Mouse (Mus musculus) layer of hippocampus, postnatal 10 days (tissue): ENCODE measurements around the gene Prpf31. TPM values are rescaled to one million over a fixed set of nuclear protein-coding genes. Genes with fewer than 3 reads are reported as not detected.

Source experiments
- DNase-seq, 2 experiments: peaks; one replicate each; pipeline ENCODE4 v3.0.0; 2021; ENCODE audit warnings: low spot score in 2 of 2
- total RNA-seq, 2 experiments: library from RNA; stranded (reverse); gene quantifications; 2 replicates each; pipeline ENCODE4 v1.2.3; 2021

The Prpf31 gene
- total RNA-seq, 2 experiments from 2014 or later, result 59.7 to 59.9 TPM

DNA sequence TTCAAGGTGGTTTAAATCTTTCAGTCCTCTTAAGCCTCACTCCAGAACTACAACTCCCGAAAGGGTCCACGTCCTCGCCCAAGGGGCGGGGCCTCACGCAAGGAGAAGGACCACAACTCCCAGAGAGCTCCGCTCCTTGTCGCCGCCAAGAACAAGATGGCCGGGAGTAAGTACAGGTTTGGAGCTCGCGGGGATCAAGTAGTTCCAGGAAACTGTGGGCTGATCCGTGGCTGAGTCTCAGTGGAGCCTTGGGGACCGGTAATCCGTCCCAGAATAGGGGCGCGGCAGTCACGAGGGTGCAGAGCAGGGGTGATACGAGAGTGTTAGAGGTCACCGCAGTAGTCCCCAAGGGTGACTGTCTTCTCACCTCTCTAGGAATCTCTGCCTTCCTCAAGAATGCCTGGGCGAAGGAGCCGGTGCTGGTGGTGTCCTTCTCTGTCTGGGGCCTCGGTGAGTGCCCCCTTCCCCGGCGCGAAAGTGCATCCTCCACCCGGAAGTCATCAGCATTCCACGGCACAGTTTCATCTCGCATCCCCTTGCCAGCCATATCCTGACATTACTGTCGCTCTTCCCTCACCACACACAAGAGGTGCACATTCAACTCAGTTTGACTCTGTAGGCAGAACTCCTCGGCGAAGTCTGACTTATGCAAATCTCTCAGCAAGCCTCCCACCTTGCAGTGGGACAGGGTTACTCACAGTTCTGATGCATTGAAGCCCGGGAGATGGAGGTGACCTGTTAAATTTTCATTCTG, 12.4 kb upstream of the Prpf31 start, which contains the start of gene Ndufa3:
Gene Ndufa3 (plus strand): TSS at position 132 of the 754 bp plus-strand sequence.
- peak; percentile 83 to 87 for DNase-seq

DNA sequence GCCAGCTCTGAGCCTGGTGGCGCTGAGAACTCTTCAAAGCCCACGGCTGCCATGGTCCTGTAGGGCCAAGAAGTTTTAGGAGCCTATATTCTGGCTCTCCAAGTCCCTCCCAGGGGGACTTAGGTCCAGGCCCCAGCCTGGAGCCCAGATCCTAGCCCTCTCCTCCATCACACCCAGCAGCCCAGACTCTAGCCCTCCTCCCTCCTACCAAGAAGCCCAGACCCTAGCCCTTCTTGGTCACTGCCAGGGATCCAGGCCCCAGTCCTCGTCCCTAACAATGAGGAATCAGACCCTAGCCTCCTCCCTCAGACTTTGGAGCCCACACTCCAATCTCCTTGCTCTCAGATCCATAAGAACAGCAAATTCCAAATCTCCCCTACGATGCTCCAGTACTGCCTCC, 755 bp upstream of the Prpf31 start:
- no peak for DNase-seq

GRCm38 (mm10) chr7:3630478-3630815, 662 bp downstream of the Prpf31 start:
- no peak for DNase-seq

GRCm38 (mm10) chr7:3643412-3643811, 13.6 kb downstream of the Prpf31 start:
- no peak for DNase-seq

DNA sequence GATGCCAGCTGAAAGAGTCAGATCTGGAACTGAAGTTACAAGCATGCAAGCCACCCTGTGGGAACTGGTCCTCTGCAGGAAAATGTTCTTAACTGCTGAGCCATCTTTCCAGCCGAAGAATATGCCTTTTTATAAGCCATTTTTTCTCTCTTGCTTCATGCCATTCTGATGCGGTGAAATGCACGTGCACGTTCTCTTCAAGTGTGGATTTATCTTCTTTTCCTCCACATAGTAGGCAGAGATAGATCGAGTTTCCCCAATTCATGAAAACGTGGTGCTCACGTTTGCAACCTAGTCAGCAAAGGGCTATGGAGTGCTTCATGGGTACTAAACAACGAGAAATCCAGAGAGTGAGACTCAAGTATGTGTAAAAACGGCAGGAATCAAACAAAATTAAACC, 14.1 kb downstream of the Prpf31 start:
- DNase-seq, result no peak

- no peak for DNase-seq
Observed at GRCm38 (mm10) chr7:3644348-3644671, 14.5 kb downstream of the Prpf31 start.

- DNase-seq, result peak; percentile 96 to 97
Observed at GRCm38 (mm10) chr7:3644672-3645487, 15.1 kb downstream of the Prpf31 start, which contains the start of gene Cnot3. Gene Cnot3 (plus strand): TSS chr7:3645268.

DNA sequence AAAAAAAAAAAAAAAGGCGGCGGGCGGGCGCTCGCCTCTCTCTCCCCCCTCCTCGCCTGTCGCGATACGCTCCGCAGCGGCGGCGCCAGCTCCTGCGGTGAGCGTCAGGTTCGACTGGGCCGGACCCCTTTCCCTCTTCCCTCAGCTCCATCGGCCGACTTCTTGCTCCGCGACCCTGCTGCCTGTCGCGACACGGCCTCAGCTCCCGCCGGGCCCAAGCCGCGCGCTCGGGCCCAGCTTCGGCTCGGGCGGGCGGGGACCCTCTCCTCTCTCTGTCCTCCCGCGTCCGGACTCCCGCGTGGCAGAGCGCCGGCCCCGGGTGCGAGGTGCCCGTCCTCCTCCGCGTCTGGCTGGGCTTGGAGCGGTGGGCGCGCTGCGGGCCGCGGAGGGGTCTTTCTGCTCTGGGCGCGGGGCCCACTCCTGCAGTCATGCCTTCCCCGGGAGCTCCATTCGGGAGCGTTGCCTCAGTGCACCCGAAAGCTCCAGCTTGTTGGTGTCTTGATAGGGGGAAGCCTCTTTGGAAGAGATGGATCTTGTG, 15.8 kb downstream of the Prpf31 start:
- DNase-seq, result no peak

GRCm38 (mm10) chr7:3646188-3646587, 16.4 kb downstream of the Prpf31 start:
- no peak for DNase-seq

DNA sequence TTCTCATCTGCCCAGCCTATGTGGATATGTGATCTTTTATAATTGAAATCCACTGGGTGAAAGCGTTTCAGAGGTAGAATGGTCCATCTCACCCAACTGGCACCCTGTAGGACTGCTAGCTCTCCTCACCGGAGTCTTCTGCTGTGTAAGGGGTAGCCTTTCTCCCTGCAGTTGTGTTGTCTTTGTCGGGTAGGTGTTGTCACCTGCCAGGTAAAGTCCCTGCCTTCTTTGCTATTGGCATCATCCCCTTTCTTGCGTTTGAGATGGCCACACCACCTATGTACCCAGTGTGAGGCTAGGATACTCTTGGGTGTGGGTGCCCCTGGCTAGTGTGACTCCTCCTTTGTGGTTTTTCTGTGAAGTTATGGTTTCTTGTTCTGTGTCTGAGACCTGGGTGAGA, 16.9 kb downstream of the Prpf31 start:
- DNase-seq, result no peak

DNA sequence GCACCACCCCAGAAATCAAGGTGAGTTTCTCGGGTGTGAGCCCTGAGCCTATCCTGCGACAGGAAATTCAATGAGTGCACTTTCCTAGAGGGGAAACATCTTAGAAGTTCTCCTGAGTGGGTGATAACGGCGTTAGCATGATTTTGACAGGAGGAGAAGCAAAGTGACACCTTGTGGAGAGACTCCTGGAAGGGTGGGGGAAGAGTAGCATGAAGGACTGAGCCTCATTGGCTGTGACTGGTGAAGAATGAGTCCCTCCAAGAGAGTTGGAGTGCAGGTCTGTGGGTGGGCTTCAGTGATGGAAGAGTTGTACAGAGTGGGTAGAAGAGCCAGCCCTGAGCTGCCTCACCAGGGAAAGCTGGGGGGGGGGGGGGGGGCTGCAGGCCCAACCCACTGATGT, 27.2 kb downstream of the Prpf31 start:
- DNase-seq, result no peak

DNA sequence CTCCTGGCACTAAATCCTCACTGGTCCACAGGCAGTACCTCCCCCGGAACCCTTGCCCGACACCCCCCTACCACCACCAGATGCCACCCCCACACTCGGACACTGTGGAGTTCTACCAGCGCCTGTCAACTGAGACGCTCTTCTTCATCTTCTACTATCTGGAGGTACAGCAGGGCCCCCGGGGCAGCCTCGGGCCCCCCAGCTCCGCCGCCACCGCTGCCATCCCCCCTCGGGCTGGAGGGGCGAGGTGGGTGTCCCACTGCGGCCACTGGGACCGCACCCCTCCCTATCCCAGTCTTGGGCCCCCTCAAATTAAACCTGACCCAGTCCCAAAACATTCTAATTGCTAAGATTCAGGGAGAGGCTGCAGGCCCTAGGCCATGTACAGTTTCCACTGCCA, 28.8 kb downstream of the Prpf31 start:
- DNase-seq, result no peak

DNA sequence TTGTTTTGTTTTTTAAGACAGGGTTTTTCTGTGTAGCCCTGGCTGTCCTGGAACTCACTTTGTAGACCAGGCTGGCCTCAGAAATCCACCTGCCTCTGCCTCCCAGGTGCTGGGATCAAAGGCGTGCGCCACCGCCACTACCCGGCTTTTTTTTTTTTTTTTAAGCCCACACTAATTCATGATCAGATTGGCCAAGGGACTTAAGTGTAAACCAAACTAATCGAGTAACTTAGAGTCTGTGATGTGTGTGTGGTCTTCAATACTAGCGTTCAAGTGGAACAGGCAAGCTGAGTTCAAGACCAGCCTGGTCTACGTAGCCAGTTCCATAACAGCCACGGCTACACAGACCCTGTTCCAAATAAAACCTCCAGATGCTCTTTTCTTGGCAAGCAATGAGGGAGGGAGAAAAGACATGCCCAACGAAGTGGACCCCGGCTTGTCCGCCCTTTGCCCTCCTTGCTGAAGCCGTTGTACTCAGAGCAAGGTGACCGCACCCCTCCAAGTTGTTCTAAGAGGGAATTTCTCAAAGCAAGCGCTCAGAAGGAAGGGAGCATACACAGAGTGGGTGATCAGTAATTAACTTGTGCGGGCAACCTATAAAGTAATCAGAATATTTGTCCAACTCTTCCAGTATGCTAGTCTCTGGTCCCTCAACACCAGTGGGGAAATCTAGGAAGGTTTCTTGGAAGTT, 34.9 kb downstream of the Prpf31 start:
- no peak for DNase-seq

DNA sequence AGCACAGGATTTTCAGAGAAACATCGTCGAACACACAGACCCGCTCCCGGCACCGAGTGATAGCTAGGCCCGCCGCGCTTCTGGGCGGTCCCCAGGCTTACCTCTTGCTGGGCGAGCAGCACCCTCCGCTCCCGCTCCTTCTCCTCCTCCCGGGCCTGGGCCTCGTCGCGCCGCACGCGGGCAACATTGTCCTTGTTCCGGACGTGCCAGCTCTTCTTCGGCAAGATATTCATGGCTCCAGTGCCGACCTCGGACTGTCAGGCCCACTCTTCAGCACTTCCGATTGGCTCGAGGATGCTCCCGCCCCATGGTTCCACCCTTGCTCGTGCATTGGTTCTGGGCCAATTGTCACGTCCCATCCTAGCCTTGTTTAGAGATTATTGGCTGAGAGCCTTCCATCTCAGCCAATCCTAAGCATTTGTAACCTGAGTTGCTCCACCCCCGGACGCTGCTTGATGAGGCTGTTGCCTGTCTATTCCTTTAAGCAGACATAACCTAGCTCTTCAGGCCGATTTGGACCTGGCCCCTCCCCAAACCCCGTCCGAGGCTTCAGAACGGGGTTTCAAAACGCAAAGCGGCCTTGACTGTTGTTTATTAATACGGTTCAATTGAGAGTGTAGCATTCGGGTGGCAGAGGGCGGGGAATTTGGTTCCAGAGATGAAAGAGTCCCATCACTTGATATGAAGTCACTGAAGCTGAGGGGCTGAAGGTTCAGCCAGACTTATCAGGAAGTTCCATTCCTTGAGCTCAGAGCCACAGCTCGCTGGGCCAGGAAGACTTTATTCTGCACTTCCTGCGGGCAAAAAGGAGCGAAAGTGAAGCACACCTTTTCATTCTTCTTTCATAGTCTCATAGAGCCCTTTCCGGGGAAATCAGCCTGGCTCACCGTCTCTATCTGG, 35.7 kb downstream of the Prpf31 start, which contains the start of gene Leng1:
Gene Leng1 (minus strand): TSS at position 626 of the 900 bp plus-strand sequence.
- peak; percentile 93 to 95 for DNase-seq

GRCm38 (mm10) chr7:3666921-3667391, 37.2 kb downstream of the Prpf31 start:
- no peak for DNase-seq

- peak; percentile 89 to 90 for DNase-seq
Observed at GRCm38 (mm10) chr7:3674507-3675227, 44.9 kb downstream of the Prpf31 start.

DNA sequence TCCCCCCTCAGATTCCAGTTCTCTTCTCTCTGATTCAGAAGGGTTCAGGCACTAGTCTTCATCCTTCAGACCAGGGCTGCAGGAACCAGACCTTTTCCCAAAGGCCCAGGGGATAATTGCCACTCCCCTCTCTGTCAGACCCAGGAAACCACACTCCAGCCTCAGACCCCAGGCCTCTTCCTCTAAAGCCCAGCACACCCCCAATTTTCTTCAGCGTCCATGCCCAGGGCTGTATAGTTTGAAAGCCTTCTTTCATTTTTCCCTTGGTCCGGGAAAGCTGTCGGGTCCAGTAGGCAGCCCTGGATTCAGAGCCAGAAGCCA, 45.4 kb downstream of the Prpf31 start:
- DNase-seq, result no peak

GRCm38 (mm10) chr7:3676371-3676770, 46.6 kb downstream of the Prpf31 start:
- no peak for DNase-seq

- no peak for DNase-seq
Observed at GRCm38 (mm10) chr7:3677342-3677741, 47.6 kb downstream of the Prpf31 start, which contains the start of gene Tmc4. Gene Tmc4 (minus strand): TSS chr7:3677553.
